In genomic region chr3:115689352-115689751, GRCm38 (mm10) we compare ENCODE assay signal across 8 mouse cellular contexts. TPM values are rescaled to one million over a fixed set of nuclear protein-coding genes. Genes with fewer than 3 reads are reported as not detected.
DNase-seq lines count a peak whose midpoint lies in the region; ATAC-seq and TF ChIP-seq lines count a peak whose summit lies in the region.

No protein-coding gene starts in this region.

- DNase-seq in midbrain, embryonic 11.5 days (ENCODE audit: low spot score, missing footprints), result no peak
- DNase-seq in adrenal gland, postnatal 25 days, result peak; percentile 19
- DNase-seq in midbrain, postnatal 0 days (ENCODE audit: low spot score), result peak; percentile 9
- no peak for DNase-seq in urinary bladder, postnatal 10 days (ENCODE audit: low spot score)
- DNase-seq in left cerebral cortex, adult 8-10 months (ENCODE audit: low spot score in 2 of 2), result no peak
- no peak for DNase-seq in urinary bladder, adult 2 months (ENCODE audit: low spot score)

- H3K27me3 ChIP-seq in midbrain, embryonic 11.5 days (ENCODE audit: control insufficient read depth, insufficient read depth, low read length), result no peaks in the 10 kb centered on the region
- no peaks in the 10 kb centered on the region for H3K27me3 ChIP-seq in midbrain, embryonic 13.5 days
- no peaks in the 10 kb centered on the region for H3K27me3 ChIP-seq in hindbrain, embryonic 16.5 days (replicated peaks; ENCODE audit: control insufficient read depth, insufficient read depth, low read length)
- no peaks in the 10 kb centered on the region for H3K27me3 ChIP-seq in midbrain, postnatal 0 days (ENCODE audit: insufficient read depth, low read length)

- no peak overlapping the region for H3K4me2 ChIP-seq in midbrain, embryonic 11.5 days
- no peak overlapping the region for H3K4me2 ChIP-seq in midbrain, embryonic 13.5 days (replicated peaks)
- peak overlapping the region; percentile 3; the same call in 1 of the 2 replicates for H3K4me2 ChIP-seq in hindbrain, embryonic 16.5 days (ENCODE audit: low read length)
- H3K4me2 ChIP-seq in midbrain, postnatal 0 days (ENCODE audit: low read depth, low read length, poor library complexity, severe bottlenecking), result no peak overlapping the region

- no peaks in the 10 kb centered on the region for H3K36me3 ChIP-seq in midbrain, embryonic 11.5 days (ENCODE audit: control insufficient read depth, insufficient read depth, low read length)
- no peaks in the 10 kb centered on the region for H3K36me3 ChIP-seq in midbrain, embryonic 13.5 days
- no peaks in the 10 kb centered on the region for H3K36me3 ChIP-seq in hindbrain, embryonic 16.5 days (ENCODE audit: control insufficient read depth, insufficient read depth, low read length)
- H3K36me3 ChIP-seq in midbrain, postnatal 0 days (ENCODE audit: insufficient read depth, low read length), result no peaks in the 10 kb centered on the region

- no peak for TF ChIP-seq CTCF in midbrain, postnatal 0 days (IDR thresholded peaks at IDR 0.05)

- 24% methylated on average over 8 of the region's 8 CpGs for WGBS in midbrain, embryonic 11.5 days
- 21% methylated on average over 8 of the region's 8 CpGs for WGBS in midbrain, embryonic 13.5 days
- WGBS in hindbrain, embryonic 16.5 days, result 31% methylated on average over 8 of the region's 8 CpGs
- WGBS in midbrain, postnatal 0 days, result 22% methylated on average over 8 of the region's 8 CpGs

- no peak overlapping the region for H3K9ac ChIP-seq in midbrain, embryonic 11.5 days (ENCODE audit: low read length)
- H3K9ac ChIP-seq in midbrain, embryonic 13.5 days (replicated peaks), result no peak overlapping the region
- H3K9ac ChIP-seq in hindbrain, embryonic 16.5 days (ENCODE audit: low read depth, low read length), result no peak overlapping the region
- H3K9ac ChIP-seq in midbrain, postnatal 0 days (replicated peaks; ENCODE audit: low read length, poor library complexity, severe bottlenecking), result no peak overlapping the region

- peak; percentile 52; the same call in 1 of the 2 replicates for ATAC-seq in midbrain, embryonic 11.5 days (ENCODE audit: low FRiP score)
- ATAC-seq in midbrain, embryonic 13.5 days, result no peak
- ATAC-seq in hindbrain, embryonic 16.5 days, result no peak
- no peak for ATAC-seq in midbrain, postnatal 0 days (ENCODE audit: low FRiP score)

- no peak overlapping the region for H3K4me3 ChIP-seq in midbrain, embryonic 11.5 days (ENCODE audit: low read depth, low read length)
- no peak overlapping the region for H3K4me3 ChIP-seq in midbrain, embryonic 13.5 days (replicated peaks)
- no peak overlapping the region for H3K4me3 ChIP-seq in hindbrain, embryonic 16.5 days (ENCODE audit: low read length)
- no peak overlapping the region for H3K4me3 ChIP-seq in midbrain, postnatal 0 days (ENCODE audit: low read depth, low read length)

- H3K4me1 ChIP-seq in midbrain, embryonic 11.5 days (ENCODE audit: control insufficient read depth, insufficient read depth, low read length), result no peaks in the 10 kb centered on the region; the same call in 1 of the 2 replicates
- 0 out of 2 replicates have a peak, but pooled peaks cover 3% of the 10 kb centered on the region for H3K4me1 ChIP-seq in midbrain, embryonic 13.5 days (replicated peaks)
- no peaks in the 10 kb centered on the region for H3K4me1 ChIP-seq in hindbrain, embryonic 16.5 days (ENCODE audit: control insufficient read depth, insufficient read depth, low read depth, low read length)
- H3K4me1 ChIP-seq in midbrain, postnatal 0 days (ENCODE audit: insufficient read depth, low read length), result 0 out of 2 replicates have a peak, but pooled peaks cover 2% of the 10 kb centered on the region

- no peaks in the 10 kb centered on the region for H3K9me3 ChIP-seq in midbrain, embryonic 11.5 days (ENCODE audit: control insufficient read depth, low read length)
- no peaks in the 10 kb centered on the region for H3K9me3 ChIP-seq in midbrain, embryonic 13.5 days
- no peaks in the 10 kb centered on the region for H3K9me3 ChIP-seq in hindbrain, embryonic 16.5 days (ENCODE audit: control insufficient read depth, low read length)
- no peaks in the 10 kb centered on the region for H3K9me3 ChIP-seq in midbrain, postnatal 0 days (ENCODE audit: low read length)

- H3K27ac ChIP-seq in midbrain, embryonic 11.5 days (ENCODE audit: low read depth, low read length), result no peak overlapping the region
- H3K27ac ChIP-seq in midbrain, embryonic 13.5 days, result no peak overlapping the region
- no peak overlapping the region for H3K27ac ChIP-seq in hindbrain, embryonic 16.5 days (ENCODE audit: low read depth, low read length)
- H3K27ac ChIP-seq in midbrain, postnatal 0 days (ENCODE audit: low read depth, low read length), result no peak overlapping the region

RNA-seq across cellular contexts. Expression of gene S1pr1, which starts 25.5 kb away (rescaled TPM):
- polyA plus RNA-seq in midbrain, embryonic 11.5 days (2014; fragmentation: Nextera tagmentation; extraction: Ambion mirVana), result 16.6 and 17.9 TPM in 2 replicates
- 25.0 and 30.5 TPM in 2 replicates for polyA plus RNA-seq in midbrain, embryonic 13.5 days (2015; fragmentation: Nextera tagmentation; extraction: Ambion mirVana)
- total RNA-seq in adrenal gland, postnatal 25 days (2021), result 15.0 and 16.0 TPM in 2 replicates
- 37.6 and 39.9 TPM in 2 replicates for polyA plus RNA-seq in hindbrain, embryonic 16.5 days (2015; fragmentation: Nextera tagmentation; extraction: Ambion mirVana)
- 42.1 and 56.7 TPM in 2 replicates for total RNA-seq in midbrain, postnatal 0 days (2014; rRNA removed)
- 32.9 and 34.2 TPM in 2 replicates for polyA plus RNA-seq in midbrain, postnatal 0 days (2015; fragmentation: Nextera tagmentation; extraction: Ambion mirVana)
- 100 to 1,000 TPM in 3 of 4 experiments, 10 to 100 TPM in 1; 85.9 to 113 (median 105) TPM for total RNA-seq in left cerebral cortex, adult 8-10 months (2022)
- 17.0 and 18.3 TPM in 2 replicates for polyA plus RNA-seq in urinary bladder, adult 2 months (2012; rRNA removed)

Comparison
In these comparisons a context has a peak if more than half of its experiments do, and no peak if none do; other contexts are left out.
1. DNase-seq: peak in adrenal gland, postnatal 25 days (single experiment) and midbrain, postnatal 0 days (single experiment); none in midbrain, embryonic 11.5 days (single experiment), urinary bladder, postnatal 10 days (single experiment), left cerebral cortex, adult 8-10 months (0 of 2) and urinary bladder, adult 2 months (single experiment).